In the genomic region with DNA sequence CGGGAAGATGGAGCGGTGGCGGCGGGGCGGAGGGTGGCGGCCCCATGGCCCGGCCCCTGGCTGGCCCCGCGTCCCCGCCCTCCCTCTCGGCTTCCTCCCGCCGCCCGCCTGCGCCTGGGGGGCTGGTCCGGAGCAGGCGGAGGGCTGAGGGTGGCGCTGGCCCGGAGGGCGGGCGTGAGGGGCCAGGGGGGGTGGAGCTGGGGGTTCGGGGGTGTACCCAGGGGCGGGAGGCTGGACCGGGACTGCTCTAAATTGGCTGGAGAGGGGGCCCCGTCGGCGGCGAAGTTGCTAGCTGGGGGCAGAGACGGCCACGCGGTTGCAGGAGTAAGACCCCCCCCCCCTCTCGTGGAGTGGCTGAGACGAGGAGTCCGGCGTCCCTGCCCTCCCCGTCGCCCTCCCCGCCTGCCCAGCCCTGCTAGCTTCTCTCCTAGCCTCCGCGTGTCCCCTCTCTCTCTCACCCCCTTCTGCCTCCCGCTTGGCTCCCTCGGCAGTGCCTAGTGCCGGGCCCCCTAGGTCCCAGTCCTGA, we compare ENCODE assay signal across 8 mouse cellular contexts. TPM values are rescaled to one million over a fixed set of nuclear protein-coding genes. Genes with fewer than 3 reads are reported as not detected.
A peak's percentile ranks its signal among the peaks of the same experiment; 100 is the strongest.
DNase-seq lines count a peak whose midpoint lies in the region; ATAC-seq lines count a peak whose summit lies in the region.

No protein-coding gene starts in this region.

- peak; percentile 87 for ATAC-seq in embryonic facial prominence, embryonic 15.5 days (ENCODE audit: insufficient number of reproducible peaks, low FRiP score, low TSS enrichment, low read depth)
- peak; percentile 77 for ATAC-seq in limb, embryonic 15.5 days (ENCODE audit: insufficient number of reproducible peaks, low FRiP score, low TSS enrichment, low read depth)
- peak; percentile 66 for ATAC-seq in midbrain, embryonic 13.5 days

- peak; percentile 98 for DNase-seq in heart, adult 11 months
- DNase-seq in heart, postnatal 25 days (ENCODE audit: low spot score): no peak
- DNase-seq in NIH3T3 (ENCODE audit: low read depth): peak; percentile 82
- DNase-seq in heart, postnatal 4 days: peak; percentile 71
- DNase-seq in urinary bladder, postnatal 25 days (ENCODE audit: low spot score): peak; percentile 40

- peak overlapping the region; percentile 95 for H3K27ac ChIP-seq in embryonic facial prominence, embryonic 15.5 days (replicated peaks)
- peak overlapping the region; percentile 95 for H3K27ac ChIP-seq in limb, embryonic 15.5 days
- H3K27ac ChIP-seq in midbrain, embryonic 13.5 days: peak overlapping the region; percentile 81

- peak overlapping the region; percentile 47 for H3K9ac ChIP-seq in embryonic facial prominence, embryonic 15.5 days
- H3K9ac ChIP-seq in limb, embryonic 15.5 days: peak overlapping the region; percentile 43
- H3K9ac ChIP-seq in midbrain, embryonic 13.5 days (replicated peaks): peak overlapping the region; percentile 74

- H3K4me1 ChIP-seq in embryonic facial prominence, embryonic 15.5 days: peaks cover 17% of the 10 kb centered on the region
- H3K4me1 ChIP-seq in limb, embryonic 15.5 days: peaks cover 5% of the 10 kb centered on the region
- peaks cover 26% of the 10 kb centered on the region for H3K4me1 ChIP-seq in midbrain, embryonic 13.5 days (replicated peaks)

- H3K36me3 ChIP-seq in embryonic facial prominence, embryonic 15.5 days: no peaks in the 10 kb centered on the region
- H3K36me3 ChIP-seq in limb, embryonic 15.5 days: no peaks in the 10 kb centered on the region
- no peaks in the 10 kb centered on the region for H3K36me3 ChIP-seq in midbrain, embryonic 13.5 days

- H3K4me3 ChIP-seq in embryonic facial prominence, embryonic 15.5 days (replicated peaks): peak overlapping the region; percentile 56
- H3K4me3 ChIP-seq in limb, embryonic 15.5 days: peak overlapping the region; percentile 57
- peak overlapping the region; percentile 59 for H3K4me3 ChIP-seq in midbrain, embryonic 13.5 days (replicated peaks)

- peak overlapping the region; percentile 58 for H3K4me2 ChIP-seq in embryonic facial prominence, embryonic 15.5 days (replicated peaks)
- peak overlapping the region; percentile 52 for H3K4me2 ChIP-seq in limb, embryonic 15.5 days
- H3K4me2 ChIP-seq in midbrain, embryonic 13.5 days (replicated peaks): peak overlapping the region; percentile 66

- WGBS in embryonic facial prominence, embryonic 15.5 days: 12% methylated on average over 15 of the region's 43 CpGs
- 20% methylated on average over 22 of the region's 43 CpGs for WGBS in limb, embryonic 15.5 days
- 17% methylated on average over 13 of the region's 43 CpGs for WGBS in midbrain, embryonic 13.5 days

- peaks cover 11% of the 10 kb centered on the region for H3K27me3 ChIP-seq in embryonic facial prominence, embryonic 15.5 days
- H3K27me3 ChIP-seq in limb, embryonic 15.5 days: peaks cover 18% of the 10 kb centered on the region
- H3K27me3 ChIP-seq in midbrain, embryonic 13.5 days: peaks cover 29% of the 10 kb centered on the region

- H3K9me3 ChIP-seq in embryonic facial prominence, embryonic 15.5 days (replicated peaks): no peaks in the 10 kb centered on the region
- H3K9me3 ChIP-seq in limb, embryonic 15.5 days: no peaks in the 10 kb centered on the region
- no peaks in the 10 kb centered on the region for H3K9me3 ChIP-seq in midbrain, embryonic 13.5 days

- intact Hi-C loops in heart, postnatal 25 days (cut with DNase I): loop anchor here (5.0 kb wide), 3 partner anchors 56 to 129 kb away; no protein-coding TSS in a partner anchor

RNA-seq across cellular contexts. Expression of gene Tmem164, which starts 0.5 kb away (rescaled TPM):
- total RNA-seq in heart, postnatal 25 days (2021): 10 to 100 TPM; 22.8 to 39.9 TPM
- 47.3 and 48.1 TPM in 2 replicates for polyA plus RNA-seq in embryonic facial prominence, embryonic 15.5 days (2015; fragmentation: Nextera tagmentation; extraction: Ambion mirVana)
- 10 to 100 TPM; 52.2 to 69.6 TPM for total RNA-seq in heart, postnatal 4 days (2021)
- polyA plus RNA-seq in limb, embryonic 15.5 days (2015; fragmentation: Nextera tagmentation; extraction: Ambion mirVana): 50.6 and 53.5 TPM in 2 replicates
- polyA plus RNA-seq in midbrain, embryonic 13.5 days (2015; fragmentation: Nextera tagmentation; extraction: Ambion mirVana): 25.4 and 26.4 TPM in 2 replicates
